In genomic region chr7:126519513-126519912, GRCm38 (mm10) we compare ENCODE assay signal across 10 mouse cellular contexts. TPM values are rescaled to one million over a fixed set of nuclear protein-coding genes. Genes with fewer than 3 reads are reported as not detected.
DNase-seq lines count a peak whose midpoint lies in the region; ATAC-seq and TF ChIP-seq lines count a peak whose summit lies in the region.
"Had no signal": no experiment of that assay in that cellular context is flagged by ENCODE, and none has a peak within 500 bp of the region (broad histone marks: within the 10 kb centered on the region; RNA-seq: fewer than 3 reads in every experiment).

No protein-coding gene starts in this region.

- TF ChIP-seq CTCF in kidney, postnatal 0 days (IDR thresholded peaks at IDR 0.05; ENCODE audit: low read depth): no peak; the same call in 1 of the 2 replicates

- no peak overlapping the region for H3K4me3 ChIP-seq in kidney, postnatal 0 days (replicated peaks; ENCODE audit: low read depth, low read length)
- H3K4me3 ChIP-seq in midbrain, embryonic 10.5 days: no peak overlapping the region
- H3K4me3 ChIP-seq: forebrain, embryonic 13.5 days; hindbrain, embryonic 15.5 days had no signal

- H3K36me3 ChIP-seq in kidney, postnatal 0 days (ENCODE audit: insufficient read depth, low read length): no peaks in the 10 kb centered on the region
- no peaks in the 10 kb centered on the region for H3K36me3 ChIP-seq in midbrain, embryonic 10.5 days
- H3K36me3 ChIP-seq: hindbrain, embryonic 15.5 days had no signal

- H3K27ac ChIP-seq in kidney, postnatal 0 days: no peak overlapping the region
- H3K27ac ChIP-seq in midbrain, embryonic 10.5 days (replicated peaks): no peak overlapping the region
- H3K27ac ChIP-seq: forebrain, embryonic 13.5 days; hindbrain, embryonic 15.5 days had no signal

- H3K9ac ChIP-seq in kidney, postnatal 0 days (ENCODE audit: low read depth, low read length): no peak overlapping the region
- H3K9ac ChIP-seq: forebrain, embryonic 13.5 days; hindbrain, embryonic 15.5 days had no signal

- peak; percentile 33; the same call in 1 of the 2 replicates for ATAC-seq in kidney, postnatal 0 days (replicated peaks; ENCODE audit: low FRiP score, low read depth)
- peak; percentile 81 for ATAC-seq in megakaryocyte-erythroid progenitor cell, adult 5-6 weeks (replicated peaks; ENCODE audit: low FRiP score, low TSS enrichment, poor library complexity, severe bottlenecking)
- ATAC-seq: forebrain, embryonic 13.5 days had no signal

- no peaks in the 10 kb centered on the region for H3K4me1 ChIP-seq in kidney, postnatal 0 days (replicated peaks; ENCODE audit: insufficient read depth, low read length)
- H3K4me1 ChIP-seq in midbrain, embryonic 10.5 days: peaks cover 6% of the 10 kb centered on the region
- H3K4me1 ChIP-seq: forebrain, embryonic 13.5 days; hindbrain, embryonic 15.5 days had no signal

- WGBS in kidney, postnatal 0 days: 56% methylated on average over 2 of the region's 2 CpGs
- WGBS in midbrain, embryonic 10.5 days: 80% methylated on average over 2 of the region's 2 CpGs

- H3K9me3 ChIP-seq in kidney, postnatal 0 days (replicated peaks; ENCODE audit: low read length): no peaks in the 10 kb centered on the region
- H3K9me3 ChIP-seq in midbrain, embryonic 10.5 days (replicated peaks): no peaks in the 10 kb centered on the region
- H3K9me3 ChIP-seq: forebrain, embryonic 13.5 days; hindbrain, embryonic 15.5 days had no signal

- no peak overlapping the region for H3K4me2 ChIP-seq in kidney, postnatal 0 days (ENCODE audit: low read length)
- H3K4me2 ChIP-seq: forebrain, embryonic 13.5 days; hindbrain, embryonic 15.5 days had no signal

- H3K27me3 ChIP-seq in kidney, postnatal 0 days (ENCODE audit: insufficient read depth, low read length): no peaks in the 10 kb centered on the region
- H3K27me3 ChIP-seq in midbrain, embryonic 10.5 days (ENCODE audit: low read depth, poor library complexity, severe bottlenecking): no peaks in the 10 kb centered on the region
- H3K27me3 ChIP-seq: hindbrain, embryonic 15.5 days had no signal

- peak; percentile 34 for DNase-seq in adrenal gland, postnatal 25 days
- no peak for DNase-seq in adrenal gland, postnatal 4 days (ENCODE audit: low spot score in 2 of 2)
- DNase-seq in kidney, postnatal 0 days (ENCODE audit: low spot score): no peak
- DNase-seq in kidney, adult 9 months: no peak
- DNase-seq in right cerebral cortex, postnatal 14 days: peak; percentile 47
- DNase-seq in right cerebral cortex, adult 18-20 months: no peak
- no peak for DNase-seq in midbrain, embryonic 10.5 days (ENCODE audit: low spot score)

RNA-seq across cellular contexts. Expression of gene Atxn2l, which starts 16.3 kb away (rescaled TPM):
- total RNA-seq in adrenal gland, postnatal 25 days (2021): 123 and 138 TPM in 2 replicates
- 100 to 1,000 TPM; 109 to 127 TPM for total RNA-seq in adrenal gland, postnatal 4 days (2021)
- polyA plus RNA-seq in kidney, postnatal 0 days (2015; fragmentation: Nextera tagmentation; extraction: Ambion mirVana): 30.2 and 30.3 TPM in 2 replicates
- 162 and 199 TPM in 2 replicates for total RNA-seq in megakaryocyte-erythroid progenitor cell, adult 5-6 weeks (2014; fragmentation: Nextera tagmentation)
- total RNA-seq in megakaryocyte-erythroid progenitor cell, adult 5-6 weeks (2017): 28.4 and 42.7 TPM in 2 replicates
- 44.8 and 50.2 TPM in 2 replicates for polyA plus RNA-seq in midbrain, embryonic 10.5 days (2016; fragmentation: Nextera tagmentation; extraction: Ambion mirVana)

RNA-seq across cellular contexts. Expression of gene Tufm, which starts 32.4 kb away (rescaled TPM):
- total RNA-seq in adrenal gland, postnatal 25 days (2021): 180 and 191 TPM in 2 replicates
- total RNA-seq in adrenal gland, postnatal 4 days (2021): 100 to 1,000 TPM; 158 to 166 TPM
- polyA plus RNA-seq in kidney, postnatal 0 days (2015; fragmentation: Nextera tagmentation; extraction: Ambion mirVana): 117 and 134 TPM in 2 replicates
- total RNA-seq in megakaryocyte-erythroid progenitor cell, adult 5-6 weeks (2014; fragmentation: Nextera tagmentation): 128 and 168 TPM in 2 replicates
- 92.9 and 141 TPM in 2 replicates for total RNA-seq in megakaryocyte-erythroid progenitor cell, adult 5-6 weeks (2017)
- 161 and 178 TPM in 2 replicates for polyA plus RNA-seq in midbrain, embryonic 10.5 days (2016; fragmentation: Nextera tagmentation; extraction: Ambion mirVana)

RNA-seq across cellular contexts. Expression of gene Sh2b1, which starts 44.3 kb away (rescaled TPM):
- total RNA-seq in adrenal gland, postnatal 25 days (2021): 60.4 and 63.6 TPM in 2 replicates
- total RNA-seq in adrenal gland, postnatal 4 days (2021): 10 to 100 TPM; 59.2 to 60.9 TPM
- polyA plus RNA-seq in kidney, postnatal 0 days (2015; fragmentation: Nextera tagmentation; extraction: Ambion mirVana): 44.1 and 44.8 TPM in 2 replicates
- 24.8 and 49.2 TPM in 2 replicates for total RNA-seq in megakaryocyte-erythroid progenitor cell, adult 5-6 weeks (2014; fragmentation: Nextera tagmentation)
- total RNA-seq in megakaryocyte-erythroid progenitor cell, adult 5-6 weeks (2017): 11.7 and 11.9 TPM in 2 replicates
- 54.1 and 58.7 TPM in 2 replicates for polyA plus RNA-seq in midbrain, embryonic 10.5 days (2016; fragmentation: Nextera tagmentation; extraction: Ambion mirVana)

RNA-seq across cellular contexts. Expression of gene Eif3c, which starts 46.7 kb away (rescaled TPM):
- 256 and 282 TPM in 2 replicates for total RNA-seq in adrenal gland, postnatal 25 days (2021)
- total RNA-seq in adrenal gland, postnatal 4 days (2021): 100 to 1,000 TPM; 255 to 260 TPM
- 213 and 217 TPM in 2 replicates for polyA plus RNA-seq in kidney, postnatal 0 days (2015; fragmentation: Nextera tagmentation; extraction: Ambion mirVana)
- total RNA-seq in megakaryocyte-erythroid progenitor cell, adult 5-6 weeks (2014; fragmentation: Nextera tagmentation): 193 and 244 TPM in 2 replicates
- total RNA-seq in megakaryocyte-erythroid progenitor cell, adult 5-6 weeks (2017): 286 and 298 TPM in 2 replicates
- polyA plus RNA-seq in midbrain, embryonic 10.5 days (2016; fragmentation: Nextera tagmentation; extraction: Ambion mirVana): 206 and 215 TPM in 2 replicates

RNA-seq across cellular contexts. Expression of gene Atp2a1, which starts 56.6 kb away (rescaled TPM):
- total RNA-seq in adrenal gland, postnatal 25 days (2021): not detected in 2 replicates
- 100 to 1,000 TPM in 1 of 2 experiments, 10 to 100 TPM in 1; 56.9 to 145 TPM for total RNA-seq in adrenal gland, postnatal 4 days (2021)
- polyA plus RNA-seq in kidney, postnatal 0 days (2015; fragmentation: Nextera tagmentation; extraction: Ambion mirVana): 0.45 and 0.71 TPM in 2 replicates
- 2.3 TPM in 1 of 2 replicates, not detected in the other for total RNA-seq in megakaryocyte-erythroid progenitor cell, adult 5-6 weeks (2014; fragmentation: Nextera tagmentation)
- total RNA-seq in megakaryocyte-erythroid progenitor cell, adult 5-6 weeks (2017): 0.15 and 0.61 TPM in 2 replicates
- 0.16 and 0.28 TPM in 2 replicates for polyA plus RNA-seq in midbrain, embryonic 10.5 days (2016; fragmentation: Nextera tagmentation; extraction: Ambion mirVana)

Comparison
In these comparisons a context has a peak if more than half of its experiments do, and no peak if none do; other contexts are left out.
1. DNase-seq: peak in adrenal gland, postnatal 25 days (single experiment) and right cerebral cortex, postnatal 14 days (single experiment); none in adrenal gland, postnatal 4 days (0 of 2), kidney, postnatal 0 days (single experiment), kidney, adult 9 months (single experiment), right cerebral cortex, adult 18-20 months (single experiment) and midbrain, embryonic 10.5 days (single experiment).